Mouse (Mus musculus) retina, postnatal 7 days (tissue): Measurements from ENCODE around the gene Gm6502.
"Not testable (repeated sequence)": the region's sequence is repeated elsewhere in the genome, so short reads cannot be mapped to it uniquely, and the experiment has no call there.

ENCODE experiments used
- DNase-seq: peaks from one replicate; pipeline ENCODE4 v3.0.0-alpha.2; 2012; ENCODE audit warnings: low read depth, low spot score

Gm6502 gene

DNA sequence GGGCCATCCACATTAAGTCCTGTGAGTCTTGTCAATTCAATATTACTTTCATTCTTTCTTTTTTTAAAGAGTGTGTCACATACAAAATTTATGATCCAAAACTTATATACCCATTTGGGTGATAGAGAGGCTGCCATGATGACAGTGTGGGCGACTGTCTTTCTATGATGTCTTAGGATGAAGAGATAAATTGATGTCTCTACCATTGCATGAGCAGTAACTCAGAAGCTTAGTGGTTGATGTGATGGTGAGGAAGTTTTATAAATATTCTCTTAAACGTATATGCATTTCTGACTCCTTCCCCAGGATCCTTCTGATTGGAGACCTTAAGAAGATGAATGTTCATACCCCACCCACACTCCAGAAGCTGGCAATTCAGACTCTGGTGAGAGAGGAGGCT, at the start of gene Gm6502:
Gene Gm6502, plus strand, starts transcription at position 301 of the 400 bp plus-strand sequence.
- not testable (repeated sequence) for DNase-seq

DNA sequence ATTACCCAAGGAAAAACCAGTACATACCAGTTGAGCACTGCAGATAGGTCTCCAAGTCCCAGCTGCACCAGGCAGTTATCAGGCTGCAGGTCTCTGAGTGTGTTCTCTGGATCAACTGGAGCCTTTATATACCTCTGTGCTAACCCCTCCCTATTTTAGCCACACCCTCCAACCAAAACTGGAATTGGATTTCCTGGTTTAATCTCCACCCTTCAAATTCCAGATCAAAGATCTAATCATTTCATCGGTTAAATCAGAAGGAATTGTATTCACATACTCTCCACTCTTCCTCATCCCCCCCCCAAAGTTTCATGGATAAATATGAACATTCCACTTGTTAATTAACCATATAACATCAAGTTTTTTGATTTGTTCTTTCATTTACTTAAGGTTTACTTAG, 7.5 kb upstream of the Gm6502 start, which contains the start of gene A430089I19Rik:
Gene A430089I19Rik, minus strand, starts transcription at position 101 of the 400 bp plus-strand sequence.
- not testable (repeated sequence) for DNase-seq

DNA sequence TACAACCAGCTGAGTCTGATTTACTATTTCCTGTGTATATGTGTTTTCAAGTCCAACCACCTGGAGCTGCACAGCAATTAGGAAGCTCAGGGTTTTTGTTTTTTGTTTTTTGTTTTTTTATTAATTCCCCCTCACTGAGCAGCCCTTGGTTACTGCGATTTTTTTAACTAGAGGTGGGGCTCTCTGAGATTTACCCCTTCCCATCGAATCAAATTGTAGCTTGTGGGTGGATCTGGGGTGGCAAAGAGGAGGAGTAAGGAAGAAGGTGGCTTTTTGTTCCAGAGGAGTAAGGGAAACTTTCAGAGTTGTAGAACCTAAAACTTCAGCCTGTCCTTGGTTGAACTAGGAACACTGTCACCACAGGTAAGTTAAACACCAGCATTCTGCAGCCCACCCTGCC, 25.2 kb downstream of the Gm6502 start, which contains the start of gene AA792892:
Gene AA792892, plus strand, starts transcription at position 301 of the 400 bp plus-strand sequence.
- not testable (repeated sequence) for DNase-seq
